Mouse (Mus musculus) layer of hippocampus, adult 18-20 months (tissue): ENCODE data around the gene D6Wsu163e. TPM values are rescaled to one million over a fixed set of nuclear protein-coding genes. Genes with fewer than 3 reads are reported as not detected.
A peak's percentile ranks its signal among the peaks of the same experiment; 100 is the strongest.

Experiments
- DNase-seq, 2 experiments: peaks; one replicate each; pipeline ENCODE4 v3.0.0; 2022; ENCODE audit warnings: low spot score in 2 of 2
- long read RNA-seq: library from polyadenylated mRNA; stranded (forward); transcript quantifications from one replicate; pipeline ENCODE4 v2.0.0, GENCODE M21; 2021
- total RNA-seq, 2 experiments: library from RNA; stranded (reverse); gene quantifications; 2 replicates each; pipeline ENCODE4 v1.2.3; 2021

Gene D6Wsu163e
- 10 to 100 TPM; 43.9 to 47.7 TPM for total RNA-seq
- long read RNA-seq, transcript D6Wsu163e-201 (14 exons, 2,501 nt), result major isoform, 26 of 36 reads
- long read RNA-seq, partial matches to known transcripts, result 5 of 36 reads
- long read RNA-seq, other reads (novel, unspliced or antisense), result 5 of 36 reads

DNA sequence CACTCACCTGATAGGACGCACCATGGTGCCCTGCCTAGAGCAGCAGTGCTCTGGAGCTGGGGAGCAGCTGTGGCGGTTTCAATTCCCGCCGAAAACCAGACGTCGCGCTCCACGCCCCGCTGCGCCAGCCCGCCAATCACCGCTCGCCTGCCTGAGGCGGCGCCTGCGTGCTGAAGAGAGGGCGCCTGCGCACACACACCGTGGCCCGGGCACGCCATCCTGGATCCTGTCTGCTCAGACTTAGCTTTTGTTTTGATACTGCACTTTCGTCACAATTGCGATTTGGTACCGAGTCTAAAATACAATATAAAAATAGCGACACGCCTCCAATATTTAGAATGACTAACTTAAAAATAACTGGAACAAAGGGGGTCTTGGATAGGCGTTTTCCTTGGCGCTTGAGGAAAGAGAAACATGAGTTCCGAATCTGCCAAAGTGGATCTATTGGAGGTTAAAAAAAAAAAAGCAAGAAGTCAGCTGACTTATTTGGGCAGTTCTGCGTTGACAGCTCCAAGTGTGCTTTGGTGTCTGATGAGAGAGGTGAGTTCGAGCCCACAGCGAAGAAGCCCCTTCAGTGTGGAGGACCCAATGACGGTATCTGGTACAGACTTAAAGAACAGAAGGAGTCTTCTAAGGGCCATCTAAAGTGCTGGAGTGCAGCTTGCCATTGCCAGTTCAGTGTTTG lies at the start of gene D6Wsu163e, which contains the start of gene Rad51ap1:
TSS of gene D6Wsu163e (plus strand) at position 476 of the 685 bp plus-strand sequence.
TSS of gene Rad51ap1 (minus strand) at position 101 of the 685 bp plus-strand sequence.
- DNase-seq, result peak; percentile 92 to 97

DNA sequence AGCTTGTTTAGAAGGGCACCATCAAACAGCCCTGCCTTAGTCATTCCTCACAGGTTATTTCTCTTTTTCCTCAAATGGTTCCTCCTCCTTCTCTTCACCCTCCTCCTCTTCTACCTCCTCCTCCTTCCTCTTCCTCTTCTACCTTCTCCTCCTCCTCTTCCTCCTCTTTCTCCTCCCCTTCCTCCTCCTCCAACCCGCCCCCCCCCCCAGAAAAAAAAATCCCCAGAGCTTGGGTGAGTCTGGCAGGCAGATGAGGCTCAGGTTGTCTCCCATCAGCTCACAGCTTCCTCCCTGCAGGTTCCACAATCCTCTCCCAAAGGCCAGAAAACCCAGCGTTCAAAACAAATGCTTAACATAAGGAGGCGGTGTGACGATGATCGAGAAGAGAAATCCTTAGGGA lies 32.4 kb upstream of the D6Wsu163e start:
- no peak for DNase-seq

DNA sequence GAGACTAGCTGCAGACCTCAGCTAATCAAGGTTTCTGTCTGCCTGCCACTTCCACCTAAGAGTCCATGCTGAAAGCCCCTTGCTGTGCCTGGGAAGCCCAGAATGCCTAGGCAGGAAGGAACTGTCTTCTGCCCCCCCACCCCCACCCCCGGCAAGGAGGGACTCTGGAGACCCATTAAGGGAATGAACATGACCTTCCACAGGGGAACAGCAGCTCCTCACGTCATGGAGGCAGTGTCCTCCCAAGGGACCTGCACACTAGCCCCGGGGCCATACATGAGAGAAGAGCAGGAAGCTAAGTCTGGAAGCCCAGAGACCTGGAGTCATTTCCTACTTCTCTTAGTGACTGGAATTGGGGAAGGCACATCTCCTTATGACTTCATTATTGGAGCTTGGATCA lies 31.9 kb upstream of the D6Wsu163e start:
- DNase-seq, result no peak

DNA sequence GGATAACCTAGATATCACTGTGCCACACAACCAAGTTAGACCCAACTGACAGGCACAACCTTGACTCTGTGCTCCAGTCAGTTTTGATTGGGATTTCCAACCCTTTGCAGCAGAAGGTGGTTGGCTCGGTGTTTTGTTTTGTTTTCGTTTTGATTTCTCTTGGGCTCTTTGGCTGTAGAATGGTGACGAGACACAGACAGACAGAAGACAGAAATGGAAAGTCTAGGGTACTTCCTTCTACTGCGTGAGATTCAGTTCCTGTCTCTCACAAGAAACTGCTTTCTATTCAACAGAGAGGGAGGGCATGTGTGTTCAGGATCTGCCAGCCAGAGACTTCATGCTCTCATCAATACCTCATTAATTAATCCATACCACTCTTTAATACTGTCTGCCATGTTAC lies 29.0 kb upstream of the D6Wsu163e start:
- no peak for DNase-seq

DNA sequence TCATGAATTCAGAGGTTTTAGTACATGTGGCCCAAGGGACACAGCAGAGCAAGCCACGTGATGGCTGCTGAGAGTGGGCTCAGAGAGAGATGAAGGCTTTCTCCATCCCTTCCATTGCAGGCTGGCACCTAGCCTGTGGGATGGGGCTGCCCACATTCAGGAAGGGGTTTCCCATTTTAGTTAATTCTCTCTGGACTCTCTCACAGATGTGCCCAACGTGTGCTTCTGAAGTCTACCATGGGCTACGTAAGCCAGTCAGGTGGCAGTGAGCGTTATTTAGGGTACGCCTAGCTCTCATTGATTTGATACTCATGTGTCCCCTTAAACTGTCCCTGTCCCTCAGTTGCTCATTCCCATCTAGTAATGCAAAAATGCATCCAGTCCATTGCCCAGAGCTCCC lies 24.8 kb upstream of the D6Wsu163e start:
- DNase-seq, result no peak

DNA sequence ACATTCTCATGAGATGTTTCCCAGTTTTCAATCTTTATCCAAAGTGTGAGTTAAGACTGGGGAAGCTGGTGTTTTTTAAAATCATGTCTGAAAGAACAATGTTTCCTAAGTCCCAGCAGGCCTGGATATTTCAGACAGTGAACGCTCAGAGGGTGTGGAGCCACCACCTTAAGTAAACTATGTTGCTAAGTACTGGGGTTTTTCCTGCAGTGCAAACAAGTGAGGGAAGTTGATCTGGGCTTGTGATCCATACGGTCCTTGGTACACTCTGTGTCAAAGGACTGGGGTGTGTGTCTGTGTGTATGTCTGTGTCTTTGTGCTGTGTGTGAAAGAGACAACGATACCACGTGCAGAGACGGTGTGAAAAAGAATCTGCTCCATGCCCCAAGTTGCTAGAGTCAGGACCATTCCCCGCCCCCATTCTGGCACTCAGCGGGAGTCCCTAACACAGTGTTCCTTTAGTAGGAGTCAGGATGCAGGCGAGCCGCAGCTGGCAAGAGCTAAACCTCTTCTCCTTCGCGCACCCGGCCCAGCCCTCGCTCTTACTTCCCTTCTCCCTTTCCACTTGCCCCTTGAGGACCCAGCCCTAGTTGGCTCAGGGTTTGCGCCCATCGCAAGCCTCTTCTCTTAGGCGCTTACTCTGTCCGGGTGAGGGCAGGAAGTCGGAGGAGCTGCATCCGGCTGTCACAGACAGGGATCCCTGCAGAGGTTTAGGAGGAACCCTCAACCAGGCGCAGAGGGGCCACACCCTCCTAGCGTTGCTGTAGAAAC lies 18.5 kb upstream of the D6Wsu163e start, which contains the start of gene Dyrk4:
TSS of gene Dyrk4 (minus strand) at position 729 of the 771 bp plus-strand sequence.
- no peak for DNase-seq

DNA sequence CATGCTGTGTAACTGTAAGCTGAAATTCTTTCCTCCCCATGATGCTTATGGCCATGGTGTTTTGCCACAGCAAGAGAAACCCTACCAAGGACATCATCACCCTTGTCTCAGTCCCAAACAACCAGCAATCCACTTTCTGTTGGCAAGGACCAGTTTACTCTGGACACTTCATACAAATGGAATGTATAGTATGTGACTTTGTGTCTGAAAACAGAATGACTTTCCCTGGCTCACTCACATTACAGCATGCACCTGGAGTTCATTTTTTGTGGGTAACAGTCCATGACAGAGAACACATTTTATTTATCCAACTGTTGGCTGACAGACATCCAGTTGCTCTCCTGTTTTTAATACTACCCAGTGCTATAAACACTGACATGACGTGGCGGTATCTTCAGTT lies 6.9 kb upstream of the D6Wsu163e start:
- no peak for DNase-seq

DNA sequence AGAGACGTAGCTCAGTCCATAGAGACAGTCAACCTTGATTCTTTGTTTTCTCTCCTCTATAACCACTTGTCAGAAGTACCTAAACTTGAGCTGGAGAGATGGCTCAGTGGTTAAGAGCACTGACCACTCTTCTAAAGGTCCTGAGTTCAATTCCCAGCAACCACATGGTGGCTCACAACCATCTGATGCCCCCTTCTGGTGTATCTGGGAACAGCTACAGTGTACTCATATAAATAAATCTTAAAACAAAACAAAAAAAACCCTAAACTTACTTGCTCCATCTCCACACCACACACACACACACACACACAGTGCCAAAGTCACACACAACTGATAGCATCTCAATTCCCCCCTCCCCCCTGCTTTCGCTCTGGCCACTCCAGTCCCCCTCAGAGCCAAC lies 1.7 kb upstream of the D6Wsu163e start:
- no peak for DNase-seq

DNA sequence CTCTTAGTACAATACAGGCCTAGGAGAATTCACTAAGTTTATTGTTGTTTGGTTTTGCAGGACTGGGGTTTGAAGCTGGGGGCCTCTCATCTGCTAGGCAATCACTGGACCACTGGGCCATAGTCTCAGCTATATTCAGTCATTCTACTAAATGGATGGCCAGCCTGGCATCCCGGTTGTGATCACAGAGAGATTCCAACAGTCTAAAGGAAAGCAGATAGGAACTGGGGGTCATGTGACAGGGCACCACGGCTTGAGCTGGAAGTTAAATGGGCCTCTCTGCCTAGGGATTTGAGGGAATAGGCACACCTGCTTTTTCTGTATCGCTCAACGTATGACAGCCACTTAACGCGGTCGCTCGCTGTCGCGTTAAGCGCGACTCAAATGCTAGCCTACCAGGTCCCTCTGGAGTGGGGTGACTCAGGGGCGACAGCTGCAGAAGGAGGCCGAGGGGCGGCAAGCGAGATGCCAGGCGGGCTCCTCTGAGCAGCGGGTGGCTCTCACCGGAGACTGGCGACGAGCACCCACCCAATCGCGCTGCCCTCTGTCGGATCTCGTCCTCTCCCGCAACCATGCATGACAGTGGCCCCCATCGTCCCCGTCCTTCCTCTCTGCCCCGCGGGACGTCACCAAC lies 792 bp upstream of the D6Wsu163e start:
- DNase-seq, result no peak

DNA sequence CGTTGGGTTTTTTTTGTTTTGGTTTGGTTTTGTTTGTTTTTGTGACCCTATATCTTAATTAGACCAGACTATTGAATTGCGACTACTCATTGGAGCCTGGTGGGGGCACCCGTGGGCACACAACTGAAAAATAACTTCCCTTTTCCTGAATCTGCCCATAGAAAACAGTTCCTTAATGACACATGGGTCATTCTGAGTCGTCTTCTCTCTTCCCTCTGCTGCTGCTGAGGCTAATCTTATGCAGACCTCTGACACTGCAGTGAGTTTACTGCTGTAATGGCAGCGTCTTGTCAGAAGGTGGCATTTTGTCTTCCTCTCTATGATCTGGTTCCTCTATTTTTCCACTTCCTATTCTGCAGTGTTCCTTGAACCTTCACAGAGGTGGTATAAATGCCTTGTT lies 689 bp downstream of the D6Wsu163e start:
- peak in 1 of 2 experiments; percentile 12 for DNase-seq

DNA sequence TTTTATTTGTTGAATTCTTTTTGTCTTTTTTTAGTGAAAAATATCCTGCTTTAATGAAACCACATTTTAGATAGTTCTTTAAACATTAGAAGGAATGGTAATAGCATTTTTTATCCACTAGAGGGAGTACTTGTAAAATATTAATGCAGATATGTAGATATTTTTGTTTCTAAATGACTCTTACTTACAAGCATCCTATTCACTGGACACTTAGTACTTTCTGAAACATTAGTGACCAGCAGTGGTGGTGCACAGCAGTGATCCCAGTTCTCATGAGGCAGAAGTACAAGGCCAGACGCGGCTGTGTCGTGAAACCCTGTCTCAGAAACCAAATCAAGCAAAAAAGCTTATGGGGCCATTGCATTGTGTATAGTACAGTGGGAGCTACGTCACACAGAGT lies 8.6 kb downstream of the D6Wsu163e start:
- DNase-seq, result no peak

DNA sequence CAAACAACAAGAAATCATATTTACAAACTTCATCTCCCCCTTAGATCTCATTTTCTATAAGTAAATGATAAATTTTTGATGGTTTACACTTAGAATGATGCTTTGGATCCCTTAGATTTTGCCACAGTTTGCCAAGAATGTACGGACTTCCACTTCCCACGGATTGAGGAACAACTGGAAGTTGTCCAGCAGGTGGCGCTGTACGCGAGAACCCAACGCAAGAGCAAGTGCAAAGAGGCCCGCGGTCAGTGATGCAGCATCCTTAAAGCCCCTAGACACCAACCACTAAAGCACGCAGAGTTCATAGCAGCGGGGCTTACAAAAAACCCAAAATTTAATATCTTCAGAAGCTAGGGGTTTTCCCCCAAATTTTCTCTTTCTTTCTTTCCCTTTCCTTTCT lies 16.0 kb downstream of the D6Wsu163e start:
- DNase-seq, result peak; percentile 55 to 79

DNA sequence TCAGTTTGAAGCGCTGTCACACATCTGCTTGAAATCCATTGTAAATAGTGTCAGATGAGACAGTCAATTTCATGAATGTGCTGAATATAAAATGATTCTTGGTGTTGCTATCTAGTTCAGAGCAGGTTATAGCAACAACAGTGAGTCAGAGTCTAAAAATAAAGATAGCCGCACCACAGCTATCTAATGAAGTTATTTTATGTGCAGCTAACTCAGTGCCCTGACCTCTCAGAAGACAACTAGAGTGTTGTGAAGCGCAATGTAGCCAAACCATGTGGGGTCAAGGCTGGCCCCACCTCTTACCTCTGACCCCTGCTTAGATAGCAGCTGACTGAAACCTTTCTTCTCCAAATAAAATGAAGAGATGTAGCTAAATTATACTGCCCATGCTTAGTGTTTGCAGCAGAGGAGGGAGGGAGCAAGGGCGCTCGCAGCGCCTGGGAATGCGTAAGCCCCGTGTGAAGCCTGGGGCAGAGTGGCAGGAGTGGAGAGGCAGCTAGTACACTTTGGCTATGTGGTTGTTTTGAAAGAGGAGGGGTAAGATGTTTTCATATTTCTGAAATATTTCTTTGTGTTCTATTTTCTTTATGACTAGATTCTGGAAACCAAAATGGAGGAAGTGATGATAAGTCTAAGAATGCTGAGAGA lies 21.7 kb downstream of the D6Wsu163e start:
- no peak for DNase-seq

DNA sequence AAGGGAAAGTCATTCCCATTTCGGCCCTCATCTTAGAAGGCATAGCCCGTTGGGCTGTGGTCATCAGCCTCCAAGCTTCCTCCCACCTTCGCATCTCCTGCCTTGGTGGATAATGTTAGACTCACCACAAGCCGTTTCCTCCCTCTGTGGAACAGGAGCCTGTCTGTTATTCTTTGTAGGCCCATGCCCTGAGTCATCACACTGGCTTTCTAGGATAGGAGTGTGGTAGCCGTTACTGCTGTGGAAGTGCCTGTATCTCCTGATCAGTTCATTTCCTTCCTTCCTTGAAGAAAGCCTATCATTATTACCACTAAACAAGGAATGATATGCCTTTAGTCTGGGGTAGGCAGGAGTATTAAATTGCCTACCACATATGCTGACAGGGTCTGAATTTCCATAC lies 22.9 kb downstream of the D6Wsu163e start:
- no peak for DNase-seq

DNA sequence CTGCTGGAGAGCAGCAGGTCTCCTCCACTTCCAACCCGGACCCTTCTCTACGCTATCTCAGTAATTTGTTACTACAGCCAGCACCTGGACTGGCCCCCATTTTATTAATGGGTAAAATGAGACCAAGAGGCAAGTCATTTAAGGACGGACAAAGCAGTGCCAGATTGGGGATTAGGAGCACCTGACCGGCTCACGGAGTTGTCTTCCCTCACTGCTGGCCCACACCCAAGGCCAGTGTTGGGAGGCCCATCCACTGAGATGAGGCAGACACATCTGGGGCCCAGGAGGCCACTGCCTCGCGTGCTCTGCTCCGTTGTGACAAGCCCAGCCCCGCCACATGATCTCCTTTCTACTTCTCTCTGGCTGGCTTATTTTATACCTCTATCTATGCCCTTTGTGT lies 23.7 kb downstream of the D6Wsu163e start:
- no peak for DNase-seq

DNA sequence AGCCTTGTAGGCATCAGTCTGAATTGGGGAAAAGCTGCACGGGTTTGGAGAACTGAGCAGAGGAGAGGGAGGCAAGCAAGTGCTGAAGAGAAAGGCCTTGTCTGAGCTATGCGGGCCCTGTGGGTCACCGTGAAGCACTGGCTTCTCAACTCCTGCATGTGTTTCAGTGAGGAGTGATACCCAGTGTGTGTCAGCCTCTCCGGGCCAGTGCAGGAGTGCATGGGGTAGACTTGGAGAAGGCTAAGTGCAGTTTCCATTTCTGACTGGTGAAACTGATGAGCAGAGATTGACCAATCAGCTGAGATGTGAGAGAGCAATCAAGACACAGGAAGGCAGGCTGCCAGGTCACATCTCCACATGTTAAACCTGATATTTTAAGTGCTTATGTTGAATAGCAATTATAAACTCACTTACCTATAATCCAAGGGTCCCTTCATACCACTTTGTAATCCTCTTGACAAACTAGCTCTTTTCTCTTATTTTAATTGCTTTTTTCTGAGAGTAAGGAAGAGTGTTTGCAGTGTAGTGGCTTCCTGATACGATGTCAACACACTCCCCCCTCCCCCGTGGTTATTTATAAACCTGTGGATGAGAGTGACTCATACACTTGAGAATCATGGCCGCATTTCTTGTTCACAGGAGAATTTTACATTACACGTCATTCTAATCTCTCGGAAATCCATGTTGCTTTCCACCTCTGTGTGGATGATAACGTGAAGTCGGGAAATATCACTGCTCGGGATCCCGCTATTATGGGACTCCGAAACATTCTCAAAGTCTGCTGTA lies 26.7 kb downstream of the D6Wsu163e start:
- DNase-seq, result no peak

DNA sequence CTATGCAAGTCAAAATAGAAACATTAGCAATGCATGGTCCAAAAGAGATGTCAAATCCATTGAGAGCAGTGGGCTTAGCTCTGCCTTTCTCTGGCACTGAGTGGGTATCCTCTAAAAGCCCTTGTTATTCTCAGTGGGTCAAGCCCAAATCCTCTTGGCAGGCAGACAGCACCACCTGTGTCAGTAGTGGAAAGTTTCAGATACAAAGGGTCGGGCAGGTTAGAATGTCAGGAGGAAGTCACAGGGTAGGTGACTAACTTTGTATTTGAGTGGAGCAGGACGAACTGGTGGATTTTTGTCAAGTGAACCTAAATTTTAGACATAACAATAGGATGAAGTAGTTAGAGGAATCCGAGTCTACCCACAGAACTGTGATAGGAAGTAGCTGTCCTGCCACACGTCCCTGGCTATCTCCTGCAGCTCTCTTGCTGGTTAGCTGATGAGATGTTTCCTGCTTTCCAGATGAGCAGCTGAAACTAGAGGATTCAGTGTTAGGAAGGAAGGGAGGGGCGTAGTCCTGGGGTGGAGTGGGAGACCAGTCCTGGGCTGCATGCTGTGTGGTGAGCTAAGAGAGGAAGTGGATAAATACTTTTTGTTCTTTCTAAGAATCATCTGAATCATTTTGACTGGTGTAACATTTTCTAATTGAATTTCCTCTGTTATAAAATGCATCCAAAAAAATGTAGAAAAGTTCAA lies 41.9 kb downstream of the D6Wsu163e start:
- DNase-seq, result no peak

DNA sequence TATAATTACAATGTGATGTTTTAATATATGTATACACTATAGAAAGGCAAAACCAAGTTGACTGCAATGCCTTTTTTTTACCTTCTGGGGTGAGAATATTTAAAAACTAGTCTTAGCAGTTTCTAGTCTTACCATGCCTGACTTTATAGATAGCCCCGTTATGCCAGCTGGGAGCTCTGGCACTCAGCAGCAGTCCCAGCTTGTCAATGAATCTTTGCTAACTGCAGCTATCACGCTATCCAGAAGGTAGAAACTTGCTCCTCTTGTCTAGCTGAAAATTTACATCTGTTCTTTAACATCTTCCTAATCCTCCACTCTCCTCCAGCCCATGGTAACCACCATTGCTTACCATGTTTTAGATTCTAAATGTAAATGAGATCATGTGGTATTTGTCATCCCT lies 53.9 kb downstream of the D6Wsu163e start:
- DNase-seq, result peak; percentile 11 to 13

DNA sequence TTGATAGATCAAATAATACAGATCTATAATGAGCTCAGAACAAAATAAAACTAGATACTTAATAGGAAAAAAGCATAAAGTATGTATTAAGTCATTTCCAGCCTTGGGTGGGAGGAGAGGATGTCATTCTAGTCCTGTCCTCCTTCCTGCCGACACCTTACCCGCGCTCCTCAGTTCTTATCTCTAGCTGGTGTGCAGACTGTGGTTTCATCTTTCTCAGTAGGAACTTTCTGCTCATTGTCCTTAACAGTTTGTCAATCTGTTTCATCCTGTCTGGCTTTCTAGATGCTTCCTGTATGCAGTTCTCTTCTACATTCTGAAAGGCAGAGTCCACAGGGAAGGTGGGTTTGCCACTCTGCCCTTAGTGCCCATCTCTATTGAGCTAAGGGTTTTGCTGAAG lies 55.7 kb downstream of the D6Wsu163e start:
- no peak for DNase-seq

DNA sequence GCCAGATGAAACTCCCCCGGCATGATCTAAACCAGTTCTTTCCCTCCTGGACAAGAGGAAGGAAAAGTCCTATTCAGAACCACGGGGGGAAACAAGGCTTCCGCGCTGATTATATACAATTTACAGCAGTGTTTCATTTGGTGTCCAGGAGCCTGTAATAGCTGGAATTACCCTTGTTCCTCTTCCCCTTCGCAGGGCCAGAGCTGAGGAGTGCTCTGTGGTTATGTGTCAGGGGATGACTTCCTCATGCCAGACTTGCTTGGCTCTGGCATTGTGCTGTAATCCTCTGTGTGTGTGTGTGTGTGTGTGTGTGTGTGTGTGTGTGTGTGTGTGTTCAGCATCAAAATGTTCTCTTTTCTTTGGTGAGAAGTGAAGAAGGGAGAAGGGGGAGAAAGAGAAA lies 56.6 kb downstream of the D6Wsu163e start:
- DNase-seq, result no peak
